Mouse (Mus musculus): ENCODE data around the gene Trpm8. TPM values are rescaled to one million over a fixed set of nuclear protein-coding genes. Genes with fewer than 3 reads are reported as not detected.

The Trpm8 gene
- polyA plus RNA-seq, 1 experiment from 2014 or later: not detected

DNA sequence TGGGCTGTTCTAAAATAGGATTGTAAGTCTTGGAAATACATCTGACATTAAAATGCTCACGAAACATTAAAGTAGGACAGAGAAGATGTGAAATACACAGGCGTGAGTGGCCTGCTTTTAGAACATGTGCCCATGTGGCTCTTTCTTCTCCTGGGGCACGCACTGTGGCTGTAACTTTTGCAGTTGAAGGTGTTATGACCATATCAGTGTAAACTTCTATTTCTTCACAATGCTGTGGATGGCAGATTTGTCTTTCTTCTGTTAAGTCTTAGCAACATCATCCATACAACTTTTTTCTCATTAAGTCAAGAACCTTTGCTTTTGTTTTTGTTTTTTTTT, 11.3 kb downstream of the Trpm8 start:
- H3K9ac ChIP-seq (ENCODE audit: low read depth, low read length): no peak overlapping the region
- H3K4me2 ChIP-seq (replicated peaks; ENCODE audit: low read depth, low read length): no peak overlapping the region
- no peak overlapping the region for H3K27ac ChIP-seq (ENCODE audit: low read depth, low read length)
- ATAC-seq (ENCODE audit: low FRiP score) (no peak), DNase-seq (ENCODE audit: low spot score) (no peak)
- WGBS: 77% methylated on average over 3 of the region's 3 CpGs
- peaks cover 71% of the 10 kb centered on the region for H3K9me3 ChIP-seq (ENCODE audit: control insufficient read depth, low read length)
- H3K4me1 ChIP-seq (replicated peaks; ENCODE audit: control insufficient read depth, insufficient read depth, low read length): no peaks in the 10 kb centered on the region
- no peak overlapping the region for H3K4me3 ChIP-seq (ENCODE audit: low read depth, low read length)
- H3K27me3 ChIP-seq (ENCODE audit: control insufficient read depth, insufficient read depth, low read length): no peaks in the 10 kb centered on the region
- H3K36me3 ChIP-seq (ENCODE audit: control insufficient read depth, insufficient read depth, low read length): no peaks in the 10 kb centered on the region

DNA sequence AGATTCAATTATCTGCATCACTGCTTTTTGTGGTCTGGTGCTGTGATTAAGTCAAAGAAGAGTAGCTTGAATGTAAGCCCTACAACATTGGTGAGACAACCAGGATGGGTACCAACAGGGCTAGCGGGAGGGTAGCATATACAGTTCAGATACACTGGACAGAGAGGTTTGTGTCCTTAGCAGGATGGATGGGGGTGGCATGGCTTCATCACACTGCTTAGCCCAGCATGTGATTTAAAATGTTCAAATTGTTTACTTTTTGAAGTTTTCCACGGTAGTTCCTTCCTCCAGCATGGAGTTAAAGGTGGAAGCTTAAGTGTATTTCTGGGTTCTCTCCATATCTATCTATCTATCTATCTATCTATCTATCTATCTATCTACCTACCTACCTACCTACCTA, 11.7 kb downstream of the Trpm8 start:
- H3K36me3 ChIP-seq (ENCODE audit: control insufficient read depth, insufficient read depth, low read length): no peaks in the 10 kb centered on the region
- H3K4me1 ChIP-seq (replicated peaks; ENCODE audit: control insufficient read depth, insufficient read depth, low read length): no peaks in the 10 kb centered on the region
- H3K9ac ChIP-seq (ENCODE audit: low read depth, low read length): no peak overlapping the region
- H3K4me3 ChIP-seq (ENCODE audit: low read depth, low read length): no peak overlapping the region
- DNase-seq (ENCODE audit: low spot score) (no peak), ATAC-seq (ENCODE audit: low FRiP score) (no peak)
- peaks cover 67% of the 10 kb centered on the region for H3K9me3 ChIP-seq (ENCODE audit: control insufficient read depth, low read length)
- no peaks in the 10 kb centered on the region for H3K27me3 ChIP-seq (ENCODE audit: control insufficient read depth, insufficient read depth, low read length)
- H3K27ac ChIP-seq (ENCODE audit: low read depth, low read length): no peak overlapping the region
- H3K4me2 ChIP-seq (replicated peaks; ENCODE audit: low read depth, low read length): no peak overlapping the region
- WGBS: 48% methylated on average over 2 of the region's 2 CpGs

DNA sequence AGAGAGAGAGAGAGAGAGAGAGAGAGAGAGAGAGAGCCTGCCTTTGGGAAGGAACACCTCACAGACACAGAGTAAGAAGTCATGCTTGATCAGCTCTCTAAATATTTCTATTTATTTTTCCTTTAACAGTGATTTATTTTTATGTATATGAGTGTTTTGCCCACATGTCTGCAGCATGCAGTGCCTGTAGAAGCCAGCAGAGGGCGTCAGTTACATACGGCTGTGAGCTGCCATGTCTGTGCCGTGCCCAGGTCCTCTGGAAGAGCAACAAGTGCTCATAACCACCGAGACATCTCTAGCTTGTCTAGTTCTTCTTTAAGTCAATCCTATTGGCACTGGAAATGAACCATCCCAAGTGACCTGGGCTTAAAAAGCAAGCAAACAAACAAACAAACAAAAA, 12.5 kb downstream of the Trpm8 start:
- Histone ChIP-seq H3K9ac (ENCODE audit: low read depth, low read length) (no peak overlapping the region), H3K36me3 (ENCODE audit: control insufficient read depth, insufficient read depth, low read length) (no peaks in the 10 kb centered on the region), H3K4me2 (replicated peaks; ENCODE audit: low read depth, low read length) (no peak overlapping the region), H3K4me1 (replicated peaks; ENCODE audit: control insufficient read depth, insufficient read depth, low read length) (no peaks in the 10 kb centered on the region), H3K27me3 (ENCODE audit: control insufficient read depth, insufficient read depth, low read length) (no peaks in the 10 kb centered on the region), H3K4me3 (ENCODE audit: low read depth, low read length) (no peak overlapping the region), H3K27ac (ENCODE audit: low read depth, low read length) (no peak overlapping the region), H3K9me3 (ENCODE audit: control insufficient read depth, low read length) (peaks cover 65% of the 10 kb centered on the region)
- peak; percentile 63 for DNase-seq (ENCODE audit: low spot score)
- ATAC-seq (ENCODE audit: low FRiP score): no peak
- WGBS: 40% methylated on average over 4 of the region's 4 CpGs

- H3K9ac ChIP-seq (ENCODE audit: low read depth, low read length): no peak overlapping the region
- H3K4me3 ChIP-seq (ENCODE audit: low read depth, low read length): no peak overlapping the region
- no peak overlapping the region for H3K27ac ChIP-seq (ENCODE audit: low read depth, low read length)
- H3K36me3 ChIP-seq (ENCODE audit: control insufficient read depth, insufficient read depth, low read length): no peaks in the 10 kb centered on the region
- ATAC-seq (ENCODE audit: low FRiP score): no peak
- H3K9me3 ChIP-seq (ENCODE audit: control insufficient read depth, low read length): peaks cover 63% of the 10 kb centered on the region
- DNase-seq (ENCODE audit: low spot score): no peak
- H3K27me3 ChIP-seq (ENCODE audit: control insufficient read depth, insufficient read depth, low read length): no peaks in the 10 kb centered on the region
- H3K4me1 ChIP-seq (replicated peaks; ENCODE audit: control insufficient read depth, insufficient read depth, low read length): no peaks in the 10 kb centered on the region
- 82% methylated on average over 1 of the region's 1 CpGs for WGBS
- H3K4me2 ChIP-seq (replicated peaks; ENCODE audit: low read depth, low read length): no peak overlapping the region
Measured at GRCm38 (mm10) chr1:88290511-88290910, 13.1 kb downstream of the Trpm8 start.

GRCm38 (mm10) chr1:88291409-88292005, 14.0 kb downstream of the Trpm8 start:
- ATAC-seq (ENCODE audit: low FRiP score) (no peak), DNase-seq (ENCODE audit: low spot score) (no peak)
- Histone ChIP-seq H3K4me1 (replicated peaks; ENCODE audit: control insufficient read depth, insufficient read depth, low read length) (no peaks in the 10 kb centered on the region), H3K4me2 (replicated peaks; ENCODE audit: low read depth, low read length) (no peak overlapping the region), H3K9me3 (ENCODE audit: control insufficient read depth, low read length) (peaks cover 63% of the 10 kb centered on the region), H3K27me3 (ENCODE audit: control insufficient read depth, insufficient read depth, low read length) (no peaks in the 10 kb centered on the region), H3K9ac (ENCODE audit: low read depth, low read length) (no peak overlapping the region), H3K36me3 (ENCODE audit: control insufficient read depth, insufficient read depth, low read length) (no peaks in the 10 kb centered on the region), H3K27ac (ENCODE audit: low read depth, low read length) (no peak overlapping the region), H3K4me3 (ENCODE audit: low read depth, low read length) (no peak overlapping the region)
- WGBS: 69% methylated on average over 3 of the region's 3 CpGs

- Histone ChIP-seq H3K9ac (ENCODE audit: low read depth, low read length) (no peak overlapping the region), H3K4me2 (replicated peaks; ENCODE audit: low read depth, low read length) (no peak overlapping the region), H3K27ac (ENCODE audit: low read depth, low read length) (no peak overlapping the region), H3K4me3 (ENCODE audit: low read depth, low read length) (no peak overlapping the region), H3K36me3 (ENCODE audit: control insufficient read depth, insufficient read depth, low read length) (no peaks in the 10 kb centered on the region), H3K27me3 (ENCODE audit: control insufficient read depth, insufficient read depth, low read length) (no peaks in the 10 kb centered on the region), H3K4me1 (replicated peaks; ENCODE audit: control insufficient read depth, insufficient read depth, low read length) (no peaks in the 10 kb centered on the region), H3K9me3 (ENCODE audit: control insufficient read depth, low read length) (peaks cover 59% of the 10 kb centered on the region)
- no peak for DNase-seq (ENCODE audit: low spot score)
- 54% methylated on average over 2 of the region's 2 CpGs for WGBS
- no peak for ATAC-seq (ENCODE audit: low FRiP score)
Measured at GRCm38 (mm10) chr1:88292057-88292456, 14.6 kb downstream of the Trpm8 start.

DNA sequence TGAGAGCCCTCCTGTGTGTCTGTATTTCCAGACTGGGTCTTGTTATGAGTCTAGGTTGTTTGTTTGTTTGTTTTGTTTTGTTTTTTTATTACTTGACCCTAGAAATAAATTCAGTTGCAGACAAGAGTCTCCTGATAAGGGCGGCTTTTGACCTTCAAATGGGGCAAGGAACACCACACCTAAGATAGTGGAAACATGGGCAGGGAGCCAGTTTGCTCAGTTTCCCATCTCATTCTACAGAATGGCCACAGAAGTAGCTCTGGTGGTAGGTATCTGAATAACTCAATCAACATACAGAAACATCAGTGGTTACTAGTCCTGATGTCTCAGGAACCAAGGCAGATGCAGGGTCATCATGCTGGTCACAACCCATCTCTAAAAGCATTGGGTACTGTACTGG, 17.2 kb downstream of the Trpm8 start:
- H3K9ac ChIP-seq (ENCODE audit: low read depth, low read length): no peak overlapping the region
- H3K4me2 ChIP-seq (replicated peaks; ENCODE audit: low read depth, low read length): no peak overlapping the region
- H3K27ac ChIP-seq (ENCODE audit: low read depth, low read length): no peak overlapping the region
- peaks cover 63% of the 10 kb centered on the region for H3K9me3 ChIP-seq (ENCODE audit: control insufficient read depth, low read length)
- H3K4me3 ChIP-seq (ENCODE audit: low read depth, low read length): no peak overlapping the region
- DNase-seq (ENCODE audit: low spot score): peak; percentile 0
- no peak for ATAC-seq (ENCODE audit: low FRiP score)
- H3K36me3 ChIP-seq (ENCODE audit: control insufficient read depth, insufficient read depth, low read length): no peaks in the 10 kb centered on the region
- no peaks in the 10 kb centered on the region for H3K4me1 ChIP-seq (replicated peaks; ENCODE audit: control insufficient read depth, insufficient read depth, low read length)
- H3K27me3 ChIP-seq (ENCODE audit: control insufficient read depth, insufficient read depth, low read length): no peaks in the 10 kb centered on the region
- 17% methylated on average over 1 of the region's 1 CpGs for WGBS

GRCm38 (mm10) chr1:88296171-88296920, 18.9 kb downstream of the Trpm8 start:
- no peak overlapping the region for H3K4me3 ChIP-seq (ENCODE audit: low read depth, low read length)
- peaks cover 64% of the 10 kb centered on the region for H3K9me3 ChIP-seq (ENCODE audit: control insufficient read depth, low read length)
- 0 out of 2 replicates have a peak, but pooled peaks have one; percentile 7 for ATAC-seq (ENCODE audit: low FRiP score)
- H3K4me2 ChIP-seq (replicated peaks; ENCODE audit: low read depth, low read length): no peak overlapping the region
- 78% methylated on average over 4 of the region's 4 CpGs for WGBS
- no peaks in the 10 kb centered on the region for H3K36me3 ChIP-seq (ENCODE audit: control insufficient read depth, insufficient read depth, low read length)
- no peak overlapping the region for H3K27ac ChIP-seq (ENCODE audit: low read depth, low read length)
- peak; percentile 2 for DNase-seq (ENCODE audit: low spot score)
- no peaks in the 10 kb centered on the region for H3K4me1 ChIP-seq (replicated peaks; ENCODE audit: control insufficient read depth, insufficient read depth, low read length)
- H3K9ac ChIP-seq (ENCODE audit: low read depth, low read length): no peak overlapping the region
- no peaks in the 10 kb centered on the region for H3K27me3 ChIP-seq (ENCODE audit: control insufficient read depth, insufficient read depth, low read length)
